Mouse (Mus musculus) induced T-regulatory cell, adult 2 months (primary cell): ENCODE results near the gene 4933428G20Rik.

Experiments used
- DNase-seq: peaks from one replicate; pipeline ENCODE4 v3.0.0-alpha.2; 2012; ENCODE audit warnings: low read depth

4933428G20Rik gene

GRCm38 (mm10) chr11:97462538-97462937, 37.6 kb downstream of the 4933428G20Rik start:
- DNase-seq: no peak

- DNase-seq: no peak
Observed at GRCm38 (mm10) chr11:97461307-97461820, 38.8 kb downstream of the 4933428G20Rik start.

GRCm38 (mm10) chr11:97457120-97457519, 43.0 kb downstream of the 4933428G20Rik start:
- DNase-seq: no peak

- DNase-seq: no peak
Observed at GRCm38 (mm10) chr11:97451625-97452024, 48.5 kb downstream of the 4933428G20Rik start.

GRCm38 (mm10) chr11:97450305-97450922, 49.7 kb downstream of the 4933428G20Rik start:
- no peak for DNase-seq

- DNase-seq: no peak
Observed at GRCm38 (mm10) chr11:97449601-97450293, 50.4 kb downstream of the 4933428G20Rik start.

GRCm38 (mm10) chr11:97448611-97449394, 51.3 kb downstream of the 4933428G20Rik start:
- DNase-seq: no peak

GRCm38 (mm10) chr11:97447979-97448378, 52.2 kb downstream of the 4933428G20Rik start:
- no peak for DNase-seq

- DNase-seq: no peak
Observed at GRCm38 (mm10) chr11:97445999-97446511, 54.1 kb downstream of the 4933428G20Rik start.

GRCm38 (mm10) chr11:97445596-97445995, 54.5 kb downstream of the 4933428G20Rik start:
- DNase-seq: no peak

GRCm38 (mm10) chr11:97442891-97443675, 57.1 kb downstream of the 4933428G20Rik start:
- DNase-seq: no peak

GRCm38 (mm10) chr11:97441658-97442125, 58.4 kb downstream of the 4933428G20Rik start:
- DNase-seq: no peak

GRCm38 (mm10) chr11:97441036-97441657, 59.0 kb downstream of the 4933428G20Rik start:
- DNase-seq: no peak
